18 mouse cellular contexts compared by ENCODE assay signal in the genomic region with DNA sequence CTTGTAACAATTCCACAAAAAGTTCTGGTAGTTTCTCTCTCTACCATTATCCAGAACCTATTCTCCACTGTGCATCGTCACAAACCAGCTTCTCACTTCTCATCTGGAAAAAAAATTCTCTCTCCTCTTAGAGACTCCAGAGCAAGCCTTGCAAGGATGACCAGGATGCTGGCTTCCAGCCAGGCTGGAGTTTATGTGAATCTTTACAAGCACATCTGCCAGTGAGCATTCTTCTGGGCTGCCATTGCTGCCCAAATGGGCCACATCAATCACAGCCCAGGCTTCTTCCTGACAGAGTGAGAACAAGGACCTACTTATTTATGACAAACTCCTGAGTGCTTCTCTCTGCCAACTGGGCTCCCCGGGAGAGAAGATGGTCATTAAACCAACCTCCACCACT.
DNase-seq lines count a peak whose midpoint lies in the region; ATAC-seq lines count a peak whose summit lies in the region.
"Had no signal": no experiment of that assay in that cellular context is flagged by ENCODE, and none has a peak within 500 bp of the region (broad histone marks: within the 10 kb centered on the region; RNA-seq: fewer than 3 reads in every experiment).

No protein-coding gene starts in this region.

- H3K4me2 ChIP-seq in limb, embryonic 13.5 days (replicated peaks): no peak overlapping the region
- H3K4me2 ChIP-seq: forebrain, embryonic 12.5 days; heart, embryonic 11.5 days; hindbrain, embryonic 14.5 days; liver, embryonic 11.5 days; midbrain, embryonic 13.5 days had no signal

- ATAC-seq in limb, embryonic 13.5 days (ENCODE audit: low FRiP score, low read depth): peak; percentile 36; the same call in 1 of the 2 replicates
- ATAC-seq: intestine, postnatal 0 days; midbrain, embryonic 13.5 days had no signal

- no peaks in the 10 kb centered on the region for H3K4me1 ChIP-seq in limb, embryonic 13.5 days
- H3K4me1 ChIP-seq in limb, embryonic 10.5 days: no peaks in the 10 kb centered on the region
- H3K4me1 ChIP-seq: forebrain, embryonic 12.5 days; midbrain, embryonic 13.5 days had no signal

- H3K27ac ChIP-seq in limb, embryonic 13.5 days: no peak overlapping the region
- no peak overlapping the region for H3K27ac ChIP-seq in limb, embryonic 10.5 days
- H3K27ac ChIP-seq: forebrain, embryonic 12.5 days; hindbrain, embryonic 14.5 days; midbrain, embryonic 13.5 days had no signal

- no peaks in the 10 kb centered on the region for H3K27me3 ChIP-seq in limb, embryonic 13.5 days
- H3K27me3 ChIP-seq in limb, embryonic 10.5 days (ENCODE audit: low read depth, poor library complexity, severe bottlenecking): 0 out of 2 replicates have a peak, but pooled peaks cover 5% of the 10 kb centered on the region
- H3K27me3 ChIP-seq: forebrain, embryonic 12.5 days; midbrain, embryonic 13.5 days had no signal

- H3K4me3 ChIP-seq in limb, embryonic 13.5 days: no peak overlapping the region
- H3K4me3 ChIP-seq in limb, embryonic 10.5 days: no peak overlapping the region
- H3K4me3 ChIP-seq: forebrain, embryonic 12.5 days; midbrain, embryonic 13.5 days had no signal

- H3K9ac ChIP-seq in limb, embryonic 13.5 days: no peak overlapping the region
- H3K9ac ChIP-seq: forebrain, embryonic 12.5 days; hindbrain, embryonic 14.5 days; midbrain, embryonic 13.5 days had no signal

- 34% methylated on average over 2 of the region's 2 CpGs for WGBS in limb, embryonic 13.5 days
- 47% methylated on average over 2 of the region's 2 CpGs for WGBS in limb, embryonic 10.5 days

- no peaks in the 10 kb centered on the region for H3K9me3 ChIP-seq in limb, embryonic 13.5 days
- H3K9me3 ChIP-seq in limb, embryonic 10.5 days (replicated peaks): no peaks in the 10 kb centered on the region
- H3K9me3 ChIP-seq: forebrain, embryonic 12.5 days; midbrain, embryonic 13.5 days had no signal

- no peak for DNase-seq in limb, embryonic 10.5 days (ENCODE audit: low spot score)
- DNase-seq in 3134 (ENCODE audit: extremely low read depth, insufficient read length, low spot score): peak; percentile 17
- peak; percentile 68 for DNase-seq in adipocyte (ENCODE audit: low spot score)
- DNase-seq in kidney, postnatal 25 days: peak; percentile 78
- no peak for DNase-seq in natural killer cell, adult 2 months (ENCODE audit: low spot score in 2 of 2)
- DNase-seq in spleen, postnatal 36 days (ENCODE audit: low spot score in 2 of 2): no peak
- DNase-seq in adrenal gland, adult (ENCODE audit: inconsistent age in 2 of 2, low spot score in 1 of 2): no peak
- DNase-seq: adrenal gland, adult 8-10 months; cerebellum, adult 11-12 months; cerebellum, postnatal 25 days; heart, postnatal 14 days had no signal

- no peaks in the 10 kb centered on the region for H3K36me3 ChIP-seq in limb, embryonic 13.5 days
- H3K36me3 ChIP-seq in limb, embryonic 10.5 days: no peaks in the 10 kb centered on the region
- H3K36me3 ChIP-seq: forebrain, embryonic 12.5 days; midbrain, embryonic 13.5 days had no signal

Comparison
In these comparisons a context has a peak if more than half of its experiments do, and no peak if none do; other contexts are left out.
1. DNase-seq: peak in 3134 (single experiment), adipocyte (single experiment) and kidney, postnatal 25 days (2 of 2); none in limb, embryonic 10.5 days (single experiment), natural killer cell, adult 2 months (0 of 2), spleen, postnatal 36 days (0 of 2) and adrenal gland, adult (0 of 2).